Mouse (Mus musculus) midbrain, embryonic 10.5 days (tissue): ENCODE data around the gene Slc6a9. TPM values are rescaled to one million over a fixed set of nuclear protein-coding genes. Genes with fewer than 3 reads are reported as not detected.

Experiments used
- DNase-seq: peaks from one replicate; pipeline ENCODE4 v3.0.0-alpha.2; 2017; ENCODE audit warnings: low spot score
- H3K27ac ChIP-seq: fragments of 300-500 bp; sonication (generic); replicated peaks from 2 replicates; pipeline ENCODE4 v1.5.1; 2016; ENCODE audit warnings: mild to moderate bottlenecking
- H3K27me3 ChIP-seq: fragments of 300-500 bp; sonication (generic); 2 replicates; pipeline ENCODE4 v1.6.1; 2016; ENCODE audit warnings: low read depth, mild to moderate bottlenecking; ENCODE audit not compliant: poor library complexity, severe bottlenecking
- H3K36me3 ChIP-seq: fragments of 300-500 bp; sonication (generic); 2 replicates; pipeline ENCODE4 v1.6.1; 2016; ENCODE audit warnings: mild to moderate bottlenecking, moderate library complexity
- H3K4me1 ChIP-seq: fragments of 300-500 bp; sonication (generic); 2 replicates; pipeline ENCODE4 v1.6.1; 2016
- H3K4me3 ChIP-seq: fragments of 300-500 bp; sonication (generic); 2 replicates; pipeline ENCODE4 v1.5.1; 2016; ENCODE audit warnings: mild to moderate bottlenecking, moderate library complexity
- H3K9me3 ChIP-seq: fragments of 300-500 bp; sonication (generic); replicated peaks from 2 replicates; pipeline ENCODE4 v1.6.1; 2016; ENCODE audit warnings: mild to moderate bottlenecking
- WGBS: fragments of 180-500 bp; shearing (Covaris S2); methylation state at CpG from one replicate; pipeline ENCODE4 v1.1.7; 2016; 5-methylcytosine and 5-hydroxymethylcytosine counted together
- polyA plus RNA-seq: library from polyadenylated mRNA; unstranded; fragments of >200 nt; fragmentation: Nextera tagmentation; extraction: Ambion mirVana; gene quantifications from 2 replicates; pipeline ENCODE4 v1.2.1, GENCODE M21; 2016

The Slc6a9 gene
- polyA plus RNA-seq, 1 experiment from 2014 or later: 6.7 TPM

GRCm38 (mm10) chr4:117830124-117830551, 4.2 kb upstream of the Slc6a9 start:
- peaks cover 20% of the 10 kb centered on the region for H3K4me1 ChIP-seq

GRCm38 (mm10) chr4:117830801-117831200, 3.5 kb upstream of the Slc6a9 start:
- no peak overlapping the region for H3K4me3 ChIP-seq
- peak overlapping the region; percentile 1; the same call in 1 of the 2 replicates for H3K27ac ChIP-seq
- no peaks in the 10 kb centered on the region for H3K9me3 ChIP-seq
- peaks cover 26% of the 10 kb centered on the region for H3K4me1 ChIP-seq
- H3K27me3 ChIP-seq: peaks cover 43% of the 10 kb centered on the region
- H3K36me3 ChIP-seq: no peaks in the 10 kb centered on the region
- WGBS: 93% methylated on average over 9 of the region's 9 CpGs
- no peak for DNase-seq

More at GRCm38 (mm10) chr4:117830124-117830551, 4.2 kb upstream of the Slc6a9 start:
- Histone ChIP-seq H3K27ac (0 out of 2 replicates have a peak overlapping the region, but pooled peaks have one; percentile 3), H3K36me3 (no peaks in the 10 kb centered on the region), H3K27me3 (peaks cover 43% of the 10 kb centered on the region), H3K4me3 (peak overlapping the region; percentile 31; the same call in 1 of the 2 replicates), H3K9me3 (no peaks in the 10 kb centered on the region)
- peak; percentile 23 for DNase-seq
- 16% methylated on average over 5 of the region's 5 CpGs for WGBS

- Histone ChIP-seq H3K4me3 (no peak overlapping the region), H3K27me3 (peaks cover 43% of the 10 kb centered on the region), H3K9me3 (no peaks in the 10 kb centered on the region), H3K36me3 (no peaks in the 10 kb centered on the region), H3K27ac (no peak overlapping the region), H3K4me1 (peaks cover 27% of the 10 kb centered on the region)
- DNase-seq: no peak
- 71% methylated on average over 2 of the region's 2 CpGs for WGBS
These were observed 2.8 kb upstream of the Slc6a9 start for GRCm38 (mm10) chr4:117831499-117831898.

- peaks cover 30% of the 10 kb centered on the region for H3K4me1 ChIP-seq
- H3K27ac ChIP-seq: no peak overlapping the region
- no peak for DNase-seq
- peaks cover 43% of the 10 kb centered on the region for H3K27me3 ChIP-seq
- H3K9me3 ChIP-seq: no peaks in the 10 kb centered on the region
- WGBS: 83% methylated on average over 9 of the region's 9 CpGs
- no peaks in the 10 kb centered on the region for H3K36me3 ChIP-seq
- no peak overlapping the region for H3K4me3 ChIP-seq
These were observed 2.2 kb upstream of the Slc6a9 start for GRCm38 (mm10) chr4:117831920-117832691.

GRCm38 (mm10) chr4:117834845-117835530, 682 bp downstream of the Slc6a9 start:
- Histone ChIP-seq H3K4me1 (peaks cover 25% of the 10 kb centered on the region), H3K27ac (peak overlapping the region; percentile 89), H3K36me3 (no peaks in the 10 kb centered on the region), H3K9me3 (no peaks in the 10 kb centered on the region), H3K27me3 (peaks cover 43% of the 10 kb centered on the region), H3K4me3 (peak overlapping the region; percentile 79)
- peak; percentile 77 for DNase-seq
- WGBS: under 1% methylated on average over 36 of the region's 36 CpGs

- no peak for DNase-seq
These were observed 1.3 kb downstream of the Slc6a9 start for GRCm38 (mm10) chr4:117835531-117836111.

GRCm38 (mm10) chr4:117836204-117836767, 2.0 kb downstream of the Slc6a9 start:
- no peaks in the 10 kb centered on the region for H3K36me3 ChIP-seq
- peak; percentile 90 for DNase-seq
- peaks cover 22% of the 10 kb centered on the region for H3K4me1 ChIP-seq
- H3K27me3 ChIP-seq: peaks cover 30% of the 10 kb centered on the region
- H3K9me3 ChIP-seq: no peaks in the 10 kb centered on the region
- WGBS: under 1% methylated on average over 48 of the region's 48 CpGs
- peak overlapping the region; percentile 89 for H3K27ac ChIP-seq
- peak overlapping the region; percentile 79 for H3K4me3 ChIP-seq

More at GRCm38 (mm10) chr4:117835531-117836111, 1.3 kb downstream of the Slc6a9 start:
- Histone ChIP-seq H3K27me3 (peaks cover 37% of the 10 kb centered on the region), H3K27ac (peak overlapping the region; percentile 89), H3K4me1 (peaks cover 22% of the 10 kb centered on the region), H3K36me3 (no peaks in the 10 kb centered on the region), H3K9me3 (no peaks in the 10 kb centered on the region), H3K4me3 (peak overlapping the region; percentile 79)
- under 1% methylated on average over 60 of the region's 60 CpGs for WGBS

DNA sequence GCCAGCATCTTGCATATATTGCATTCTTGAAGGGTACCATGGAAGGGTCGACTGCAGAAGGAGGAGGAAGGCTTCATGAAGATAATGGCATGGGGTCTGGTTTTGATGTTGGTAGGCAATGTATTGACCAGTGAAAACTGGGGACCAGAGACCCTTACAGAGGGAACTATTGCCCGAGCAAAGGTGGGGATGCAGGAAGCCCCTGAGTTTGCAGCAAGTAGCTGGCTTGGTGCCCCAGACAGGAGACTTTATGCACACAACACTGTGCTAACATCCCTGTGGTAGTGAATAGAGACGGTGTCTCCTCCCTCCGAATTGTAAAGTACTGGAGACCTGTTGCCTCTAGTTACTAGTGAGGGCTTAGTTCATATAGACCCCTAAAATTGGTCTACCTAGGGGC, 3.0 kb downstream of the Slc6a9 start:
- peaks cover 23% of the 10 kb centered on the region for H3K27me3 ChIP-seq
- peaks cover 22% of the 10 kb centered on the region for H3K4me1 ChIP-seq
- 0 out of 2 replicates have a peak overlapping the region, but pooled peaks have one; percentile 79 for H3K4me3 ChIP-seq
- peak overlapping the region; percentile 13; the same call in 1 of the 2 replicates for H3K27ac ChIP-seq
- H3K36me3 ChIP-seq: no peaks in the 10 kb centered on the region
- DNase-seq: no peak
- no peaks in the 10 kb centered on the region for H3K9me3 ChIP-seq
- whole genome bisulfite sequencing: 71% methylated on average over 4 of the region's 4 CpGs

DNA sequence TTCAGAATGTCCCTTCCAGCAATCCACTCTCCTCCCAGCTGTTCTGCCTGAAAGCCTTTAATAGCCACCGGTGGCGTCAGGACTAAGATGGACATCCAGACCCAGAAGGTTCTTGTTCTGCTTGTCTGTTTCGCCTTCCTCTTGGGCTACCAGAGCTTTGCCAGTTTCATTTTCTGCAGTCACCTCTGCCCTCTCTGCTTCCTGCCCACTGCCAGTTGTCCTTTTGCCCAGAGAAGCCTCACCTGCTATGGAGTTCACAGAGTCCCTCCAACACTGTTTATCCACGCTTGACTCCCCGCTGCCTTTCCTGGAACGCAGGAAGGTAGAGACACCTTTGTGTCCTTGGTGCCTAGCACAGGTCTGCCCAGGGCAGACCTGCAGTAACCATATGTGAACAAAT, 5.1 kb downstream of the Slc6a9 start:
- 80% methylated on average over 6 of the region's 6 CpGs for WGBS
- Histone ChIP-seq H3K4me3 (no peak overlapping the region), H3K9me3 (no peaks in the 10 kb centered on the region), H3K27me3 (peaks cover 5% of the 10 kb centered on the region), H3K36me3 (no peaks in the 10 kb centered on the region), H3K27ac (no peak overlapping the region), H3K4me1 (peaks cover 18% of the 10 kb centered on the region)
- DNase-seq: no peak

- H3K9me3 ChIP-seq: no peaks in the 10 kb centered on the region
- 93% methylated on average over 5 of the region's 5 CpGs for WGBS
- H3K27me3 ChIP-seq: no peaks in the 10 kb centered on the region
- DNase-seq: no peak
- H3K27ac ChIP-seq: no peak overlapping the region
- H3K4me1 ChIP-seq: peaks cover 3% of the 10 kb centered on the region
- H3K4me3 ChIP-seq: no peak overlapping the region
- no peaks in the 10 kb centered on the region for H3K36me3 ChIP-seq
These were observed 6.5 kb downstream of the Slc6a9 start for GRCm38 (mm10) chr4:117840821-117841220.

GRCm38 (mm10) chr4:117841566-117841965, 7.3 kb downstream of the Slc6a9 start:
- H3K4me3 ChIP-seq: no peak overlapping the region
- WGBS: 79% methylated on average over 3 of the region's 3 CpGs
- no peaks in the 10 kb centered on the region for H3K9me3 ChIP-seq
- no peak for DNase-seq
- H3K27ac ChIP-seq: no peak overlapping the region
- no peaks in the 10 kb centered on the region for H3K36me3 ChIP-seq
- H3K27me3 ChIP-seq: no peaks in the 10 kb centered on the region
- peaks cover 3% of the 10 kb centered on the region; the same call in 1 of the 2 replicates for H3K4me1 ChIP-seq

DNA sequence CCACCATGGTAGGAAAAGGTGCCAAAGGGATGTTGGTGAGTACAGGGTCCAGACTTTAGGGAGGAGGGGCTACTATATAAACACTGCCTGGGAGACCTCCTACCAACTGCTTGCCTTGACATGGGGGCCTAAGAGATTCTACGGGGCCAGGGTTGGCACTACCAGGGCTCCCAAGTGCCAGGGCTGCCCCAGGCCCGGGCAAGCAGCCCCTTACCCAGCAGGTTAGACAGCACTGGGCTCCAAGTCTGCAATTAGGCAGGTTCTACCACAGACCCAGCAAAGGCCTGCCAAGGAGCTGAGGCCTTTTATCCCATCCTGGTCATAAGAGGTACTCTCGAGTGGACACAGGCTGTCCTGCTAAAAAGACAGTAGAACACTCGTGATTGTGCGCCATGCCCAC, 8.8 kb downstream of the Slc6a9 start:
- Histone ChIP-seq H3K36me3 (no peaks in the 10 kb centered on the region), H3K27ac (no peak overlapping the region), H3K4me1 (peaks cover 5% of the 10 kb centered on the region; the same call in 1 of the 2 replicates), H3K4me3 (no peak overlapping the region), H3K27me3 (no peaks in the 10 kb centered on the region), H3K9me3 (no peaks in the 10 kb centered on the region)
- no peak for DNase-seq
- 93% methylated on average over 5 of the region's 5 CpGs for WGBS
